Mouse (Mus musculus): Measurements from ENCODE around the gene Cpa1. TPM values are rescaled to one million over a fixed set of nuclear protein-coding genes. Genes with fewer than 3 reads are reported as not detected.

Gene Cpa1
- polyA plus RNA-seq, 1 experiment from 2014 or later: 0.96 TPM

DNA sequence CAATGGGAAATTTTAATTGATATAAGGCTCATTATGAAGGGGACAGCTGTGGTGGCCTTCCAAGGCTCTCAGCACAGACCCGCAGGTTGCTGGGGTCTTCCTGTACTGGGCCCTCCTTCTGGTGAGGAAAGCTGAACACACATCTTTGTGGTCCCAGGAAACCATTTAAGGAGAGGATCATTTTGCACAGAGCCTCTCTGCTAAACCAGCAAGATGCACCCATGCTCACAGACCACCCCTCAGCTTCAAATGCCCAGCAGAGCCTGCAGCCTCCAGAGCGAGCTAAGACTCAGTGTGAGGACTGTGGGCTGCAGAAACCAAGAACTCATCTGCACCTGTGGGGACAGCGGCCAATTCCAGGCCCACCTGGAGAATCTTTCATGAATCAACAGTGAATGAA lies 15.9 kb downstream of the Cpa1 start:
- no peaks in the 10 kb centered on the region for H3K36me3 ChIP-seq (replicated peaks; ENCODE audit: control insufficient read depth, insufficient read depth)
- DNase-seq (ENCODE audit: low spot score) (no peak), ATAC-seq (ENCODE audit: low FRiP score) (no peak)
- H3K4me2 ChIP-seq (replicated peaks): no peak overlapping the region
- no peaks in the 10 kb centered on the region for H3K27me3 ChIP-seq (ENCODE audit: control insufficient read depth, insufficient read depth, low read length)
- 77% methylated on average over 3 of the region's 3 CpGs for WGBS
- H3K9me3 ChIP-seq (ENCODE audit: control insufficient read depth, low read length): no peaks in the 10 kb centered on the region
- peaks cover 46% of the 10 kb centered on the region for H3K4me1 ChIP-seq (replicated peaks; ENCODE audit: control insufficient read depth, insufficient read depth, low read length)
- H3K27ac ChIP-seq: peak overlapping the region; percentile 81
- no peak overlapping the region for H3K4me3 ChIP-seq (replicated peaks; ENCODE audit: low read length)
- peak overlapping the region; percentile 3; the same call in 1 of the 2 replicates for H3K9ac ChIP-seq

- ATAC-seq (ENCODE audit: low FRiP score) (no peak), DNase-seq (ENCODE audit: low spot score) (no peak)
- no peaks in the 10 kb centered on the region for H3K36me3 ChIP-seq (replicated peaks; ENCODE audit: control insufficient read depth, insufficient read depth)
- peaks cover 40% of the 10 kb centered on the region for H3K4me1 ChIP-seq (replicated peaks; ENCODE audit: control insufficient read depth, insufficient read depth, low read length)
- no peaks in the 10 kb centered on the region for H3K27me3 ChIP-seq (ENCODE audit: control insufficient read depth, insufficient read depth, low read length)
- H3K9me3 ChIP-seq (ENCODE audit: control insufficient read depth, low read length): no peaks in the 10 kb centered on the region
- WGBS: 94% methylated on average over 12 of the region's 12 CpGs
- no peak overlapping the region for H3K4me3 ChIP-seq (replicated peaks; ENCODE audit: low read length)
- H3K4me2 ChIP-seq (replicated peaks): no peak overlapping the region
- no peak overlapping the region for H3K27ac ChIP-seq
- H3K9ac ChIP-seq: no peak overlapping the region
These were observed 18.3 kb downstream of the Cpa1 start for GRCm38 (mm10) chr6:30657279-30657678.

DNA sequence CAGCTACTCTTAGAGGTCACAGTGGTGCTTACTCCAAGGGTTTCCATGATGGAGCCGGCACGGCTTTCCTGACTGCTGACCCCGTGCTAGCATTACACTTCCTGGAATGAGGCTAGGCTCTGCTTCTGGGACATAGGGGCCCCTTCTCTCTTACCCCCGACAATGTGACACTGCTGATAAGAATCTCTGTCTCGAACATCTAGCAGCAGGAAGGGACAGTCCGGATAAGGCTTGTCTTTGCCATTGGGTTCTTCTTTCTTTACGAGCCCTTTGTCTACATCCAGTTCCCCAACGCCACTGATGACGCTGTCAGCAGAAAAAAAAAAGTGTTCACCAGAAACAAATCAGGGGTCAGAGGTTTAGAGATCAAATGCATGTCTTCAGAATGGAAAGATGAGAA lies 19.6 kb downstream of the Cpa1 start:
- no peak overlapping the region for H3K9ac ChIP-seq
- no peak overlapping the region for H3K4me3 ChIP-seq (replicated peaks; ENCODE audit: low read length)
- WGBS: 69% methylated on average over 9 of the region's 9 CpGs
- H3K27ac ChIP-seq: no peak overlapping the region
- ATAC-seq (ENCODE audit: low FRiP score): no peak
- H3K9me3 ChIP-seq (ENCODE audit: control insufficient read depth, low read length): no peaks in the 10 kb centered on the region
- H3K27me3 ChIP-seq (ENCODE audit: control insufficient read depth, insufficient read depth, low read length): no peaks in the 10 kb centered on the region
- peaks cover 27% of the 10 kb centered on the region for H3K4me1 ChIP-seq (replicated peaks; ENCODE audit: control insufficient read depth, insufficient read depth, low read length)
- DNase-seq (ENCODE audit: low spot score): no peak
- H3K4me2 ChIP-seq (replicated peaks): no peak overlapping the region
- H3K36me3 ChIP-seq (replicated peaks; ENCODE audit: control insufficient read depth, insufficient read depth): no peaks in the 10 kb centered on the region

- no peaks in the 10 kb centered on the region for H3K27me3 ChIP-seq (ENCODE audit: control insufficient read depth, insufficient read depth, low read length)
- ATAC-seq (ENCODE audit: low FRiP score) (no peak), DNase-seq (ENCODE audit: low spot score) (no peak)
- H3K36me3 ChIP-seq (replicated peaks; ENCODE audit: control insufficient read depth, insufficient read depth): no peaks in the 10 kb centered on the region
- 0 out of 2 replicates have a peak, but pooled peaks cover 8% of the 10 kb centered on the region for H3K4me1 ChIP-seq (replicated peaks; ENCODE audit: control insufficient read depth, insufficient read depth, low read length)
- H3K4me3 ChIP-seq (replicated peaks; ENCODE audit: low read length): no peak overlapping the region
- WGBS: 28% methylated on average over 6 of the region's 6 CpGs
- no peaks in the 10 kb centered on the region for H3K9me3 ChIP-seq (ENCODE audit: control insufficient read depth, low read length)
- no peak overlapping the region for H3K4me2 ChIP-seq (replicated peaks)
- peak overlapping the region; percentile 27; the same call in 1 of the 2 replicates for H3K27ac ChIP-seq
- no peak overlapping the region for H3K9ac ChIP-seq
These were observed 25.8 kb downstream of the Cpa1 start for GRCm38 (mm10) chr6:30664776-30665175.

DNA sequence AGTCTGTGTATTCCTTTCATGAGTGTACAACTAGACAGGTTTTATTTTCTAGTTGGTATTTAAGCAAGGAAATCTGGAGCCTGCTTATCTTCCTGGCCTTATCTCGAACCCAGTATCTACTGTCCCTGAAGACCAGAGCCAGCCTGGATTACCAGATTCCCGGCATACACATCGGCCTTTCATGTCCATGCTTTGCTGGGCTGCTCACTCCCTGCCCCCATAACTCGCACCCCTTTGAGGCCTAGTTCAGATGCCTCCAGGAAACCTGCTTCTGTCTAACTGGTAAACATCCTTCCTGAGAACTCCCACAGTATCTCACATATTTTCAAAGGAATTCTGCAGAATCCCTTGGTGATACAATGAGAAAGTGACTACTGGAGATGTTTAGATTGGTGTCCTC lies 26.3 kb downstream of the Cpa1 start:
- Histone ChIP-seq H3K4me1 (replicated peaks; ENCODE audit: control insufficient read depth, insufficient read depth, low read length) (0 out of 2 replicates have a peak, but pooled peaks cover 8% of the 10 kb centered on the region), H3K9me3 (ENCODE audit: control insufficient read depth, low read length) (no peaks in the 10 kb centered on the region), H3K36me3 (replicated peaks; ENCODE audit: control insufficient read depth, insufficient read depth) (no peaks in the 10 kb centered on the region), H3K9ac (no peak overlapping the region), H3K27ac (peak overlapping the region; percentile 27; the same call in 1 of the 2 replicates), H3K27me3 (ENCODE audit: control insufficient read depth, insufficient read depth, low read length) (no peaks in the 10 kb centered on the region), H3K4me2 (replicated peaks) (no peak overlapping the region), H3K4me3 (replicated peaks; ENCODE audit: low read length) (no peak overlapping the region)
- ATAC-seq (ENCODE audit: low FRiP score): no peak
- no peak for DNase-seq (ENCODE audit: low spot score)
- WGBS: 58% methylated on average over 4 of the region's 4 CpGs

DNA sequence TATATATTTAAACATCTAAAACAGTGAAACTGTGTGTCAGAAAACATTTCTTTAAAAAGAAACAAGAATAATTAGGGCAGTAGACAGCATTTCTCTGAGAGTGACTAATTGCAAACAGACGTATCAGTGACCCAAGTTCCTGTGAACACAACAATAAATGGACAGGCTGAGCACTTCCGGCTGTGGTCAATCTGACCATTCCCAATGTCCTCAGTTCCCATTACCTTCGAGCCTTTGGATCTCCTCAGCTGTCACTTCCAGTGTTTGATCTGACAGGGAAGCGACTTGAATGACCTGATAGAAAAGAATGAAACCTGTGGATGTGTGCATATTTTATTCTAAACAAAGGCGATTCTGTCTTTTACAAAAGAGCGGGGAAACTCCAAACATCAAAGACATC lies 27.0 kb downstream of the Cpa1 start:
- 0 out of 2 replicates have a peak, but pooled peaks cover 8% of the 10 kb centered on the region for H3K4me1 ChIP-seq (replicated peaks; ENCODE audit: control insufficient read depth, insufficient read depth, low read length)
- H3K9me3 ChIP-seq (ENCODE audit: control insufficient read depth, low read length): no peaks in the 10 kb centered on the region
- H3K27me3 ChIP-seq (ENCODE audit: control insufficient read depth, insufficient read depth, low read length): no peaks in the 10 kb centered on the region
- no peak overlapping the region for H3K9ac ChIP-seq
- no peak overlapping the region for H3K4me2 ChIP-seq (replicated peaks)
- DNase-seq (ENCODE audit: low spot score): no peak
- no peak for ATAC-seq (ENCODE audit: low FRiP score)
- 37% methylated on average over 6 of the region's 6 CpGs for WGBS
- H3K27ac ChIP-seq: no peak overlapping the region
- H3K36me3 ChIP-seq (replicated peaks; ENCODE audit: control insufficient read depth, insufficient read depth): no peaks in the 10 kb centered on the region
- H3K4me3 ChIP-seq (replicated peaks; ENCODE audit: low read length): no peak overlapping the region

GRCm38 (mm10) chr6:30667585-30667984 lies 28.6 kb downstream of the Cpa1 start:
- Histone ChIP-seq H3K4me1 (replicated peaks; ENCODE audit: control insufficient read depth, insufficient read depth, low read length) (0 out of 2 replicates have a peak, but pooled peaks cover 8% of the 10 kb centered on the region), H3K27ac (peak overlapping the region; percentile 43; the same call in 1 of the 2 replicates), H3K27me3 (ENCODE audit: control insufficient read depth, insufficient read depth, low read length) (no peaks in the 10 kb centered on the region), H3K9me3 (ENCODE audit: control insufficient read depth, low read length) (no peaks in the 10 kb centered on the region), H3K9ac (no peak overlapping the region), H3K4me2 (replicated peaks) (no peak overlapping the region), H3K36me3 (replicated peaks; ENCODE audit: control insufficient read depth, insufficient read depth) (no peaks in the 10 kb centered on the region), H3K4me3 (replicated peaks; ENCODE audit: low read length) (no peak overlapping the region)
- DNase-seq (ENCODE audit: low spot score): no peak
- 59% methylated on average over 5 of the region's 5 CpGs for WGBS
- ATAC-seq (ENCODE audit: low FRiP score): no peak

DNA sequence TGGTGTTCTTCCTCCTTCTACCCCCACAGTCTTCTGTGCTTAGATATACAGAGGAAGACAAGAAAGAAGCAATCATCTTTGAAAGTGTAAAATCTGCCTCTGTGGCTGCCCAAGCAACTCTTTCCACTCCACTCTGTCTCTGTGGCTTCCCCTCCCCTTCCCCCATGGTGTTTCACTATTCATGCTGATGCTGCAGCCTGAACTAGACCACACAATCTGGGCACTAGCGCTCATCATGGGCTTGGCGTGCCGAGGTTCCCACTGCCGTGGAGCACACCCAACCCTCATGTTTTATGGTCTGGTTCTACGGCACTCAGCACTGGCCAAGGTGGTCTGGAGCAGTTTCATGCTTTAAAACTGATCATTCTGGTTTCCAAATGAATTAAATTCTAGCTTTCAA lies 32.7 kb downstream of the Cpa1 start:
- Histone ChIP-seq H3K36me3 (replicated peaks; ENCODE audit: control insufficient read depth, insufficient read depth) (no peaks in the 10 kb centered on the region), H3K4me2 (replicated peaks) (no peak overlapping the region), H3K9ac (no peak overlapping the region), H3K9me3 (ENCODE audit: control insufficient read depth, low read length) (no peaks in the 10 kb centered on the region), H3K27ac (no peak overlapping the region), H3K4me1 (replicated peaks; ENCODE audit: control insufficient read depth, insufficient read depth, low read length) (peaks cover 38% of the 10 kb centered on the region), H3K27me3 (ENCODE audit: control insufficient read depth, insufficient read depth, low read length) (no peaks in the 10 kb centered on the region), H3K4me3 (replicated peaks; ENCODE audit: low read length) (no peak overlapping the region)
- 63% methylated on average over 5 of the region's 5 CpGs for whole genome bisulfite sequencing
- ATAC-seq (ENCODE audit: low FRiP score) (no peak), DNase-seq (ENCODE audit: low spot score) (no peak)

DNA sequence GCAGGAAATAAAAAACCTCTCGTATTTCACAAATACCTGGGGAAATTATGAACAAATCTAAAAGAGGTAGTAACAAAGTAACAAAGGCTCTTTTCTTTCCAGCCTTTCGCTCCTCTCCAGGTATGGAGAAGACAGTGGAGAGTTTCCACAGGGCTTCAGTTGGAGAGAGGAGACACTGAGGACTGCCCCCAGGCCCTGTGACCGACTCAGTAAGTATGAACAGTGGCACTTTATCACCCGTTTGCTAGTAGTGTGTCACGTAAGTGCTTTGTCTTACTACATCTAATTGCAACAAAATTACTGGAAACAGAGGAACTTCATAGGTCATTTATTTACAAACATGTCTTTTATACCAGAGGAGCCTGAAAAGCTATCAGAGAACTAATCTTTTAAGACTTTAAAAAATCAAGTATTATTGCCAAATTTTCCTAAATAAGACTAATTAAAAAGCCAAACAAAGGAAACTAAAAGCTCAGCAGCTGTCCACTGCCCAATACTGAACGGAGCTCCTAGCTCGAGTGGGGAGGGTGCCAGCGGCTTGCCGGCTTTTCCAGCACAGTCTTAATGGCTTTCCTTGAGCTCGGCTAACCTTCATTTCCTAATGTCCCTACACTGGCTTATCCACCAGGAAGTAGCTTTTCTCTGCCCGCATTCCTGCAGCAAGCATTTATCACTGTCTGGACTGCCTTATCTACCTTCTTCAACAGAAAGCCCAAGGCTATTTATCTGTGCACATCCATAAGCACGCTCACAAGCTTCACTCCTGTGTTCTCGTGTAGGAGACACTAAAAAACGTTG lies 34.9 kb downstream of the Cpa1 start:
- Histone ChIP-seq H3K9ac (peak overlapping the region; percentile 60), H3K27ac (peak overlapping the region; percentile 96), H3K36me3 (replicated peaks; ENCODE audit: control insufficient read depth, insufficient read depth) (no peaks in the 10 kb centered on the region), H3K9me3 (ENCODE audit: control insufficient read depth, low read length) (no peaks in the 10 kb centered on the region), H3K27me3 (ENCODE audit: control insufficient read depth, insufficient read depth, low read length) (no peaks in the 10 kb centered on the region), H3K4me2 (replicated peaks) (peak overlapping the region; percentile 40), H3K4me3 (replicated peaks; ENCODE audit: low read length) (no peak overlapping the region), H3K4me1 (replicated peaks; ENCODE audit: control insufficient read depth, insufficient read depth, low read length) (peaks cover 50% of the 10 kb centered on the region)
- DNase-seq (ENCODE audit: low spot score): peak; percentile 63
- peak; percentile 55; the same call in 1 of the 2 replicates for ATAC-seq (ENCODE audit: low FRiP score)
- WGBS: 26% methylated on average over 14 of the region's 14 CpGs
